Mouse (Mus musculus): ENCODE data around the gene Dnajc14. TPM values are rescaled to one million over a fixed set of nuclear protein-coding genes. Genes with fewer than 3 reads are reported as not detected.

Dnajc14 gene
- polyA plus RNA-seq (2012; rRNA removed), result 19.0 and 31.0 TPM in 2 replicates

DNA sequence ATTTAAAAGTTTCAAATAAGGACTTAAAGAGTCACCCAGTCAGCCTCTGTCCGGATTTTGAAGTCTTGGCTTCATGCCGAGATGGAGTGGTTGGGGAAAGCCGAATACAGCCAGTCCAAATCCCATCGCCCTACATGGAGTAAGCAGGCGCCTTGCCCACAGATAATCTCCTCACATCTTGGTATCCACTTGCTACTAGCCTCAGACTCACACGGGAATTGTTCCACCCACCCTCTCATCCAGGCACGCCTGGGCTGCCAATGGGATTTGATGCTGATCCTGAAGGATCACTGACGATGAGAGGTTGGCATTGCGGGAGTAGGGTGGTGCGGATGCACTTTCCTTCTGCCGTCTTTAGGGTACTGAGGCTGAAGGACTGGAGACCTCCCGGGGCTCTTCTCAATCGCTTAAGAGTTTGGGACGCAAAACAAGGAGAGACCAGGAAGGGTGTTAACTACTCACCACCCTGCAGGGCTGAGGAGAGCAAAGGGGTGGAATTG is at the start of gene Dnajc14:
Gene Dnajc14 (plus strand): TSS at position 292 of the 500 bp plus-strand sequence.
- peak; percentile 50 for DNase-seq (ENCODE audit: low spot score)

DNA sequence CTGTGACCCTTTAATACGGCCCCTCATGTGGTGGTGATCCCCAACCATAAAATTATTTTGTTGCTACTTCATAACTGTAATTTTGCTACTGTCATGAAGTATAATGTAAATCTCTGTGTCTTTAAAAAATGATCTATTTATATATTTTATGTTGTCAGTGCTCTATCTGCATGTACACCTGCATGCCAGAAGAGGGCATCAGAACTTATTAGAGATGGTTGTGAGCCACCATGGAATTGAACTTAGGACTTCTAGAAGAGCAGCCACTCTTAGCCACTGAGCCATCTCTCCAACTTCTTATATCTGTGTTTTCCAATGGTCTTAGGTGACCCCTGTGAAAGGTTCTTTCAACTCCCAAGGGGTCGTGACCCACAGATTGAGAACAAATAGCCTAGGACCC is 31.0 kb upstream of the Dnajc14 start:
- DNase-seq (ENCODE audit: low spot score), result no peak

DNA sequence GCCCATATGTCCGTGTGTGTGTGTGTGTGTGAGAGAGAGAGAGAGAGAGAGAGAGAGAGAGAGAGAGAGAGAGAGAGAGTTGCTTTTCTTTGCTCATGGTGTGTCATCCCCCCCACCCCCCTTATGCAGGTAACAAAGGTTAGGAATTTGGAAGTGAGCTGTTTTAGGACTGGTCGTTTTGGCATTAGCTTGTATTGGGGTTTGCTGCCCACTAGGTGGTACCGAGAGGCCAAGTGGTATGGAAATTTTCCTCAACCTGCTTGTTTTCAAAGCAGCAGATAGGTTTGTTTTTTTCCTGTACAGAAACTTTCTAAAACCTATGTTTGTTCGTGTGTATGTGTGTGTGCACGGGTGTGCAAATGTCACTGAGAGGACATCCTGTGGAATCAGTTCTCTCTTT is 30.2 kb upstream of the Dnajc14 start:
- DNase-seq (ENCODE audit: low spot score), result no peak

DNA sequence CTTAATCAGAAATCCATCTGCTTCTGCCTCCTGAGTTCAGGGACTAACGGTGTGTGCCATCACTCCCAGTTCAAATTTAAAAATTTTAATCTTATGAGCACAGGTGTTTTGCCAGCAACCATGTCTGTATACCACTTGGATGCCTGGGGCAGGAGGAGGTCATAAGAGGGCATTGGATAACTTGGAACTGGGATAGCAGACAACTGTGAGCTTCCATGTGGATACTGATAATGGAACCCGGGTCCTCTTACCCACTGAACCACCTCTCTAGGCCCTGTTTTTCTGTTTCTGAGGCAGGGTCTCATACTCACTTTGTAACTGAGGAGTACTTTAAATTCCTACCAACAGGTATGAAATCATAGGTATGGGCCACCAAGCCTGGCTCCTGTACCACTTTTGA is 25.4 kb upstream of the Dnajc14 start:
- no peak for DNase-seq (ENCODE audit: low spot score)

DNA sequence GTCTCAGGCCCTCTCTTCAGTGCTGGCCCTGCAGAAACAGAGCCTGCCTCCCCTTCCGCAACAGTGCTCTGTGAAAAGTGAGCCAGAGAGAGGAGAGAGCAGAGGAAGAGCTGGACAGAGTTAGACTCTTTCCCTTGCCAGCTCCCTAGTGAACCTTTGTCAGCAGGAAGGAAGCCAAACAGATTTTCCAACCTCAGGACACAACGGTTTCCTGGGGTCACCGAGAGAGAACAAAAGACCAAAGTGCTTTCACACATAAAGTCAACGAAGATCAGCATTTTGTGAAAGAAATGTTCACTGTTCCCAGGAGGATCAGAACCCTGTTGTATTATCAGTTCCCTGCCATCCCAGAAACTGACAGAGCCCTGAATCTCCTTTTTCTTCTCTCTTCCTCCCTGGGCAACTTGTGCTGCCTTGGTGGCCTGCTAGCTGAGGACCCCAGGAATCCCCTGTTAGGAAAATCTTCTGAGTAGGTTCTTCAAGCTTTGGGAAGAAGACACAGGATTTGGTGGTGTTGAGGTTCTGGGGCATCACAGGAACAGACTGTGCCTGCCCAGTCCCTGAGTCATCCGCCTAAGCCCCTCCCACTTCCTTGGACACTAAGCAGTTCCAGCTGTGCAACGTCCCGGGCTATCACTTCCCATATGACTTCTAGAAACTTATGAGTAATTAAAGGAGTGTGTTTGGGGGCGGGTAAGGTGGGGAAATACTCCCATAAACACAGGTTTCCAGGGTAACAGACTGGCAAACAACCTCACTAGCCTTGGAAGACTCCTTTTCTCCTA is 24.7 kb upstream of the Dnajc14 start:
- no peak for DNase-seq (ENCODE audit: low spot score)

DNA sequence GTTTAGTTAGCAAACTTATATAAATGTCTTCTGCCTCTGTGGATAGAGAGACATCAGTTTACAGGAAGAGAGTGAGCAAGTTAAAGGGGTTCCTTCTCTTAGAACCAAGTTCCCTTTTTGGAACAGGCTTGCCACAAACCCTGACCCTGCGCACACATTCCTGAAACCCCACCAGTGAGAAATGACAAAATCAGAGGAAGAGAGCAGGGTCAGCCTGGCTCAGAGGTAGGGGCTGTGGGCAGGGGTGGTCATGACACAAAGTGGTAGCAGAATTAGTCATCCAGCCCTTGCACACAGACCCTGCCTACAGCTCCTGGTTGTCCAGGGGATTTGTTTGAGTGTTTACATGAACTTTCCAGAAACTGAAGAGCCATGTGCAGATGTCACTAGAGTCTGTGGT is 23.7 kb upstream of the Dnajc14 start:
- DNase-seq (ENCODE audit: low spot score), result no peak

DNA sequence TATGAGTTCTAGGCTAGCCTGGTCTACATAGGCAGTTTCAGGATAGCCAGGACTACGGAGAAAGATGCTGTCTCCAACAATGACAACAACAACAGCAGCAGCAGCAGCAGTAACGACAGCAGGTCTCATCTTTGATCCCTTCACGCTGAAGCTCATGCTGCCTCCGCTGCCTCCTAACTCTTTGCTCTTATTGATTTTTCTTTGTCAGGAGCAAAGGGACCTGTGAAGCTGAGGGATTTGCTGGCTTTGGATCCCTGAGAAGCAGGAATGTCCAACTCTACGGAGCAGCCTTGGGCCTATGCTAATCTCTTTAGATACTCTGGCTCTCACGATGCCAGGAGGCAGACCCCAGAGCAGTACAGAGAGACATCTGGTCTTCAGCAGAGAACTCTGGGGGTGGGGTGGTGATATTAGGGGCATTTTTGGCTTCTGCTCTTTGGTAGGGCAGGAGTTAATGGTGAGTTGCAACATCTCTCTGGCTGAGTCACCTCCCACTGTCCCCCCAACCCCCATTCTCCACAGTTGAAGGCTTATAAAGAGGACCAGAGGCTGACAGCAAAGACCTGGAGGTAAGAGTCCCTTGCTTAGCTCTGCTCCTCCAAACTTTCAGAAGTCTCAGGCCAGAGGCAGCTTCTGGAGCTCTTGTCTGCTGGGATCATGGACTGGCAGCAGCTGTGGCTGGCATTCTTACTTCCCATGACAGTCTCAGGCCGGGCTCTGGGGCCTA is 13.3 kb upstream of the Dnajc14 start, which contains the start of gene Mmp19:
Gene Mmp19 (plus strand): TSS at position 513 of the 727 bp plus-strand sequence.
- DNase-seq (ENCODE audit: low spot score), result no peak

DNA sequence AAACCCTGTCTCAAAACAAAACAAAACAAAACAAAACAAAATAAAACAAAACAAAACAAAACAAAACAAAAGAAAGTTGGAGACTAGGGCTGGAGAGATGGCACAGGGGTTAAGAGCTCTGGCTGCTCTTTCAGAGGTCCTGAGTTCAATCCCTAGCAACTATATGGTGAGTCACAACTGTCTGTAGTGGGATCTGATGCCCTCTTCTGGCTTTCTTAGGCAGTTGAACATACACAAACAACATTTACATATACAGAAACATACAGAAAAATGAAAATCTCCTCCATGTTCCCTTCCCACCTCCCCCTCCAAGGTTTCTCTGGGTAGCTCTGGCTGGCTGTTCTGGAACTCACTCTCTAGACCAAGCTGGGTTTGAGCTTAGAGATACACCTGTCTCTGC is 11.8 kb upstream of the Dnajc14 start:
- no peak for DNase-seq (ENCODE audit: low spot score)

DNA sequence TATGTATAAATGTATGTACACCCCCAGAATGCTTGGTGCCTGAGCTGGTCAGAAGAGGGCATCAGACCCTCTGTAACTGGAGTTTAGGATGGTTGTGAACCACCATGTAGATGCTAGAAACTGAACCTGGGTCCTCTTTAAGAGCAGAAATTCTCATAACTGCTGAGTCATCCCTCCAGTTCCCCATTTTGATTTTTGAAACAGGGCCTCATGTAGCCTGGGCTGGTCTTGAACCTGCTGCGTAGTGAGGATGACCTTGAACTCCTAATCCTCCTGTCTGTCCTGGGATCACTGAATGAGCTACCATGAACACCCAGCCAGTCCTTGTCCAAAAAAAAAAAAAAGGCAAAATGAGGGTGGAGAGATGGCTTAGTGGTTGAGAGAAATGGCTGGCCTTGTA is 10.6 kb upstream of the Dnajc14 start:
- no peak for DNase-seq (ENCODE audit: low spot score)

DNA sequence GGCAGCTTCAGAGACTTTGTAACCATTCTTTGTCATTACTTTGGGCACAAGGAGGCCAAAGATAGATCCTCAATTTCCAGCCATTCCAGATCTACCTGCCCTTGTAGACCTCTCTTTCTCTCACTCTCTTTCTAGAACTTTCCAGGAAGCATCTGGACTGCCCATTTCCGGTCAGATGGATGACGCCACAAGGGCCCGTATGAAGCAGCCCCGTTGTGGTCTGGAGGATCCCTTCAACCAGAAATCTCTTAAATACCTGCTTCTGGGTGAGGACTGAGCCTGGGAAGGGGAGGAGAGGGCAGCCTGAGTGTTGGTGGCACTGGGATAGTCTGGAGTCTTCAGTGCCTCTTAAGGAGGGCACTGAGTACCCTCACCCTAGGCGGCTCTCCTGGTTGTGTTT is 9.5 kb upstream of the Dnajc14 start:
- DNase-seq (ENCODE audit: low spot score), result no peak

DNA sequence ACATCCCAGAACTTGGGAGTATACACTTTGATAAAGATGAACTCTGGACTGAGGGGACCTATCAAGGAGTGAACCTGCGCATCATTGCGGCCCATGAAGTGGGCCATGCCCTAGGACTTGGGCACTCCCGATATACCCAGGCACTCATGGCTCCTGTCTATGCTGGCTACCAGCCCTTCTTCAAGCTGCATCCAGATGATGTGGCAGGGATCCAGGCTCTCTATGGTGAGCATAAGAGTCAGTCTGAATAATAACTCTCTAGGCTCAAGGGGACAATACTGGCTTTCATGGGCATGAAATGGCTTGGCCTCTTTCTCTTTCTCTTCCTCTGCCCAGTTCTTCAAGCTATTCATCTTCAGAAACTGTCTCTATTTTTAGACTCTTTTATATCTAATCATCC is 8.3 kb upstream of the Dnajc14 start:
- no peak for DNase-seq (ENCODE audit: low spot score)

DNA sequence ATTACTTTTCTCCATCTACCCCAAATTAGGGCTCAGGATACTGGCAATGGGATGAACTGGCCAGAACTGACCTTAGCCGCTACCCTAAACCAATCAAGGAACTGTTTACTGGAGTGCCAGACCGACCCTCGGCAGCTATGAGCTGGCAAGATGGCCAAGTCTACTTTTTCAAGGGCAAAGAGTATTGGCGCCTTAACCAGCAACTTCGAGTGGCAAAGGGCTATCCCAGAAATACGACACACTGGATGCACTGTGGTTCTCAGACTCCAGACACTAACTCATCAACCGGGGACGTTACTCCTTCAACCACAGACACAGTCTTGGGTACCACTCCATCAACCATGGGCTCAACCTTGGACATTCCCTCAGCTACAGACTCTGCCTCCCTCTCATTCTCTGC is 5.2 kb upstream of the Dnajc14 start:
- DNase-seq (ENCODE audit: low spot score), result no peak

DNA sequence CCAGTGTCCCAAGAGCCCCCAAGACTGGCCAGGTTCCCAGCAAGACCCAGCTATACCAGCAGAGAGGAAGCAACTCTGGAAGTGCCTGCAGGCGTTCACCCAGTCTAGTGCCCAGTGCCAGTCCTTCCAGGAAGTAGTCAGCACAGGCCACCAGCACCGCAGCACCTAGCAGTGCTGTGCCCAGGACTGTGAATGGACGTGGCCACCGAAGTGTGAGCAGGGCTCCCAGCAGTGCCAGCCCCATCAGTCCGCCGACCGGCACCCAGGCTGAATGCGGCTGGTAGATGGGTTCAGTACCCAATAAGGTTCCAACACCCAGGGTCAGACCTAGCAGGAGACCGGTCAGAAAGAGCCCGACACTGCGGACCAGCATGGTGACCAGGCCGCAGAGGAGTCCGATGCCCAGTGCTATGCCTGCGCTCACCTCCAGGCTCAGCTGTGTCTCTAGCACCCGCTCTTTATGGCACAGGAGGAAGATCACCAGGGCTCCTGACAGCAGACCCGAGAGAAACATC is 1.8 kb upstream of the Dnajc14 start:
- no peak for DNase-seq (ENCODE audit: low spot score)

DNA sequence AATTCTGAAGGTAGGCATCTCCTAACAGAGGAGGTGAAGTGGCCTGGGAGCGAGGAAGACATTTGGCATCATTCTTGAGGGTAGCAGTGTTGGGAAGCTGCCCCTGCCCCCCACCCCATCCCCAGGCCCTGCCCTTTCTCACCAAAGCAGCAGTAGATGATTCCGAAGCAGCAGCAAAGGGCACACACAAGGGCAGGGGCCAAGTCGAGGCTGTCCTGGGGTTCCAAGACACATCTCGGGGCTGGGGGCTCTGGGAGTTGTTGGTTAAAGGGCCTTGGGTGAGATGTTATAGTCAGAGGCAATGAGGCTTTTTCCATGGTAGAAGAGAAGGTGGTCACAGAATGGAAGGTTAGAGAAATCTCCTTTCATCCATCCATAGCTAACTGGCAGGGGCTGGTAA is 906 bp upstream of the Dnajc14 start:
- no peak for DNase-seq (ENCODE audit: low spot score)

DNA sequence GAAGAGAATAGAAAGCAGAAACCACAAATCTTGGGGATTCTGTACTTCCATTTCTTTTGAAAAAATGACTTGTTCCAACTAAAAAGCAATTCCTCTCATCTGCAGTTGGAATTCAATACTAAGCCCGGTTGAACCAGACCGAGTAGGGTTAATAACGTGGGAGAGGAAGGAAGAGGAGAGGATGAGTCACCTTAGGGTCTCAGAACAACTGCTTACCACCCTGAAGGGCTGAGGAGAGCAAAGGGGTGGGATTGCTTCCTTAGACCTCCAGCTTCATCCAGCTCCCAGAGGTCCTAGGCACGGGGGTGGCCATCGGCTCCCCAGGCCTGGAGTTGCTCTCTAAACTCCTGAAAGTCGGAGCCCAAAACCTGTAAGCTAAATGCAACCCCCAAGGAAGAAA is 501 bp upstream of the Dnajc14 start:
- no peak for DNase-seq (ENCODE audit: low spot score)

DNA sequence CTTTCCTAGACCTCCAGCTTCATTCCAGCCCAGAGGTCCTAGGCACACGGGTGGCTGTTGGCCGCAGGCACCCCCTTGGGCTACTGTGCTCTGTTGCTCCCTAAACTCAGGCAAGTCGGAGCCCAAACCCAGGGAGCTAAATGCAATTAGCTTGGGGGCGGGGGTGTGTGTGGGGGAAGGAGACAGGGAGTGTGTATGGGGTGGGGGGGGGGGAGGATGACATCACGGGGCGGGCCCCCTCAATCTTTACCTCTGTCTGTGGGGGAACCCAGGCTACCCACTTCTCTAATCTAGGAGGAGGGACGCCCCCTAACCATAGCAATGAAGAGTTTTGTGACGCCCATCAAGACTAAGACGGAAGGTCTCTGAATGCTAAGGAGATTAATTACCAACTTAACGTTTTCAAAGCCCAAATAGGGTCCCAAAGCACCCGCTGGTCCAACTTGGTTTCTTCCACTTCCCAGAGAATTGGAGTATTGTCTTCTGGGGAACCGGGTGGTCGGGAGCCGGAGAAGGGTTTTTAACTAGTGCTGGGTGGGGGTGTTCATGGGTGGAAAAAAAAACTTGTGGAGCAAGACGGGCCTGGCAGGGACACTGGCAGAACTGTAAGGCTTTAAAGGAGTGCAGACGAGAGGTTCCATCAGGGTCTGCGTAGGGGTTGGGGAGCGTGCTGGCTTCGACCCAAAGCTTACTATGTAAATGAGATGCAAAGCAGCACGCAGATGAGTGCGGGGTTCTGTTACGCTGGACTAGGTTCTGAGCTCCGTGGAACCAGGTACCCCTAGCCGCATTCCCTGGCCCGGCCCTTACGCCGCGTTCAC is 619 bp downstream of the Dnajc14 start, which contains the start of gene Tmem198b:
Gene Tmem198b (minus strand): TSS at position 100 of the 821 bp plus-strand sequence.
- peak; percentile 35 for DNase-seq (ENCODE audit: low spot score)

DNA sequence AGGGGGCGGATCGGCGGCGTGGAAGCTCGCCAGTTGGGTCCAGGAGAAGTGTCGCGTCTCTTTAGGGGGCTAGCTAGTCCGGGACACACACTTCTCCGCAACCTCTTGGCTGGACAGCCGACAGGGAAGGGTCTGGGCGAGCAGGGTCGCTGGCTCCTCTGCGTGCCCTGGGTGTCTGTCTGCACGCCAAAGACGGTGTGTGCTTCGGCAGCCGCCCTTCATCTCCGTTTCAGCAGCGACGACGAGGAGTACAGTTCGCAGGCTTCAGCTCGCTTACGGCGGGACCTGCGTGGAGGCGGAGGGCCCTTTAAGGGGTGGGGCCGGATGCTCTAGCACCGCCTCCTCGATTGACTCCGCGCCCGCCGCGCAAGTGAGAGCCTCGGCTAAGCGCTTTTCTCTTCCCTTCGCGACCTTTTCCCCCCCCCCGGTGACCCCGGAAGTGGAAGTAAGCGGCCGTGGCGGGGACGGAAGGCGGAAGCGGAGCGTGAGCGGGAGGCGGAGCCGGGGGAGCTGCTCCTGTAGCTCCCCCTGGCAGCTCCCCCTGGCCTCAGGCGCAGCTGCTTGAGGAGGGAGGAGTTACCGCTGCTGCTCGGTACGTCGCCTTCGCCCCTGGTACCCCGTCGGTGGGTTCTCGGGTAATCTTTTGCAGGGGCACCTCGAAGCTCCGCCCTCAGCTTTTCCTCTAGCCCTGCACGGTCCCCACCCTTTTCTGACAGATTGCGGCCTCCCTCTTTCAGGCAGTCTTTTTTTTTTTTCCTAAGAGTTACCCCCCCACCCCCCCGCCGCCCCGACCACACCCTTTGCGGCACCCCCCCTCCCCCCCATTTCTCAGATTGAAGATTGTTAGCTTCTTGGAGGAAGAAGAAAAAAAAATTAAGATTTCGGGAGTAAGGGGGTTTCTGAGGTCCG is 1.5 kb downstream of the Dnajc14 start:
- DNase-seq (ENCODE audit: low spot score), result peak; percentile 84

DNA sequence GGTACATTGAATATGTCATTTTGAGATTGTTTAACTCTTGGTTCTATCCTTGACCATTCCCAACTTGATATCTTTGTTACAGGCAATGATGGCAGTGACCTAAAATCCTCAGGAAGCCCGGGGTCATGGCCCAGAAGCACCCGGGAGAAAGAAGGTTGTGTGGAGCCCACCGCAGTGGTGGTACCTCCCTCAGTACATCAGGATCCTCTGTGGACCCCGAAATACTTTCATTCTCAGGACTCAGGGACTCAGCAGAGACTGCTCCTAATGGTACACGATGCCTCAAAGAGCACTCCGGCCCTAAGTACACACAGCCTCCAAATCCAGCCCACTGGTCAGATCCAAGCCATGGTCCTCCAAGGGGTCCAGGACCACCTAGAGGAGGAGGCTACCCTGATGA is 2.2 kb downstream of the Dnajc14 start:
- no peak for DNase-seq (ENCODE audit: low spot score)

DNA sequence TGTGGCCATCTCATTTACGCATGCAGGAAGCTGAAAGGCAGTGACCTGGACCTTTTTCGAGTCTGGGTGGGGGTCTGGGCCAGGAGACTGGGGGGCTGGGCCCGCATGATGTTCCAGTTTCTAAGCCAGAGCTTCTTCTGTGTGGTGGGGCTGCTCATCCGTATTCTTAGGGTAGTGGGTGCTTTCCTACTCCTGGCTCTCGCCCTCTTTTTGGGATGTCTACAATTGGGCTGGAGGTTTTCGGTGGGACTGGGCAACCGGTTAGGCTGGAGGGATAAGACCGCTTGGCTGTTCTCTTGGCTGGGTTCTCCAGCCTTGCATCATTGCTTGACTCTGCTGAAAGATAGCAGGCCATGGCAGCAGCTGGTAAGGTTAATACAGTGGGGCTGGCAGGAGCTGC is 3.2 kb downstream of the Dnajc14 start:
- DNase-seq (ENCODE audit: low spot score), result no peak

DNA sequence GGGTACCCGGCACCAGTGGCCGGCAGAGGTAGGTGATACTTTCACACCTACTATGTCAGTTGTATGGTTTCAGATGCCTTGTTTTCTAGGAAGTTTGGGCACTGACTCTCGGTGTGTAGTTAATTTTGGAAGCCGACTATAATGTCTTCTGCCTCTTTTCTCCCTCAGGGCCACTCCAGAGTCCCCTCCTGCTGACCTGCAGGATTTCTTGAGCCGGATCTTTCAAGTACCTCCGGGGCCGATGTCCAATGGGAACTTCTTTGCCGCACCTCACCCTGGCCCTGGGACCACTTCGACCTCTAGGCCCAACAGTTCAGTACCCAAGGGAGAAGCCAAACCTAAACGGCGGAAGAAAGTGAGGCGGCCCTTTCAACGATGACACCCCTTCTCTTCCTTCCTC is 13.2 kb downstream of the Dnajc14 start, which contains the start of gene Sarnp:
Gene Sarnp (plus strand): TSS at position 301 of the 400 bp plus-strand sequence.
- no peak for DNase-seq (ENCODE audit: low spot score)

DNA sequence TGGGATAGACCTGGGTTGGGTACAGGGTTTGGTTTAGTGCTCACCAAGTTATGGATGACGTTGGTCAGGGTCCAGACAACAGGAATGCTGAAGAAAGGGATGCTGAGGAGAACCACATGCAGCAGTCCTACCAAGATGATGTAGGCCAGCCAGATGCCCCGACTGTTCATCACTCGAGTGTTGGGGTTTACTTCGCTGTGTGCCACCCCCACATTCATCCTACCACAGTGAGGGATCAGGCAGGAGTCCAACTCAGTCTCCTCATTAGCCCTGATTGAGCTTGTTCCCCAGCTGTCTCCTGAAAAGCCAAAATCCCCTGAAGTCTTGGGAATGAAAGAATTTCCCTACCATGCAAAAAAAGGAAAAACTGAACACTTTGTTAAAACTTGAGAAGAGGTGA is 16.4 kb downstream of the Dnajc14 start:
- DNase-seq (ENCODE audit: low spot score), result no peak

All from urinary bladder, adult 2 months (tissue).